Mouse (Mus musculus) brain, embryonic 14.5 days (tissue): ENCODE measurements around the gene Kcnk2.

Experiments used
- CTCF ChIP-seq: fragments of 200-500 bp; IDR thresholded peaks from 2 replicates; pipeline ENCODE4 v1.5.1; 2012; ENCODE audit warnings: inconsistent platforms, mild to moderate bottlenecking, moderate library complexity, borderline replicate concordance; ENCODE audit not compliant: insufficient read depth, insufficient read length; ENCODE audit errors: extremely low read depth
- POLR2A ChIP-seq: fragments of 200-500 bp; IDR thresholded peaks from 2 replicates; pipeline ENCODE4 v1.6.1; 2012; ENCODE audit warnings: mild to moderate bottlenecking, inconsistent platforms, borderline replicate concordance; ENCODE audit not compliant: poor library complexity, insufficient read depth, insufficient read length, severe bottlenecking; ENCODE audit errors: extremely low read depth

DNA sequence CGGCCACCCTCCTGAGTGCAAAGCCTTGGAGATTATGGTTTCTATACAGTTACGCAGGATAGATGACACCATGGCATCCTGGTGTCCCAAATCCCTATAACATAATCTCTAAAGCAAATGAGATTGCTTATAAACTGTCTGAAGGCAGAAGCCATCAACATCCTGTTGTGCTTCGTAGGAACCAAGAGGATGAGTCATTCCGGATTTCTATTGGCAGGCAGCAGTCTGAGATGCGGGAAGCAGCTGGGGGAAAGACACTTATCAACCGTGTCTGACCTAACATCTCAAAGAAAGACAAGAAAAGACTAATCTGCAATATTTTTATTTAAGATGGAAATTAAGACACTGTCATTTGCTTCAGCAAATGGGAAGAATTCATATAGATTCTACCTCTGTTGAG lies 169.2 kb downstream of the Kcnk2 start:
- TF ChIP-seq POLR2A = no peak
- no peak for TF ChIP-seq CTCF
